Mouse (Mus musculus) lung, postnatal 0 days (tissue): ENCODE measurements at regions not wholly inside any gene's neighbourhood (a gene's known extent, or its start where the extent isn't known, plus 50 kb on each side); places are given as distances from the start of the nearest gene placed in this dataset.

ENCODE experiments used
- CTCF ChIP-seq: IDR thresholded peaks from 2 replicates; pipeline ENCODE4 v1.5.1; 2016; ENCODE audit warnings: antibody characterized with exemption, mild to moderate bottlenecking
- EP300 ChIP-seq: IDR thresholded peaks from 2 replicates; pipeline ENCODE4 v1.6.1; 2016; ENCODE audit warnings: antibody characterized with exemption, mild to moderate bottlenecking, control low read depth

DNA sequence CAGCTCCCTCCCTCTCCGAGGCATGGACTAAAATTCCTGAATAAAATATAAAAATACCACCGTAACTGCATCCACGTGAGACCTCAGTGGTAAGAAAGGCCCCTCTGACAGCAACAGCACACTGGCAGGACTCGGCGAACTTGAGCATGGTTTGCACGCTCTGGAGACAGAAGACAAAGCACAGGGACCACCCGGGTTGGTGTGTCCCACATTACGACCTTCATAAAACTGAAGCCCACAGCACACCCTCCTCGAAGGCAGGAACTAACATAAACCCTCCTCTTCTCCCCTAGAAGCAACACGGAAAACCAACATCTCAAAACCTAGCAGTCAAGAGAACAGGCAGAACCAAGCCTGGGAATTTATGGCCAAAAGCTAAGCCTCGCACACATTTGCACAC lies 101.7 kb upstream of the Hnrnpa3 start:
- no peak for TF ChIP-seq CTCF
- TF ChIP-seq EP300, result no peak
